Mouse (Mus musculus): ENCODE measurements around the gene Dpf1.

Dpf1 gene

GRCm38 (mm10) chr7:29313572-29314261 lies 10.0 kb downstream of the Dpf1 start:
- DNase-seq = no peak

DNA sequence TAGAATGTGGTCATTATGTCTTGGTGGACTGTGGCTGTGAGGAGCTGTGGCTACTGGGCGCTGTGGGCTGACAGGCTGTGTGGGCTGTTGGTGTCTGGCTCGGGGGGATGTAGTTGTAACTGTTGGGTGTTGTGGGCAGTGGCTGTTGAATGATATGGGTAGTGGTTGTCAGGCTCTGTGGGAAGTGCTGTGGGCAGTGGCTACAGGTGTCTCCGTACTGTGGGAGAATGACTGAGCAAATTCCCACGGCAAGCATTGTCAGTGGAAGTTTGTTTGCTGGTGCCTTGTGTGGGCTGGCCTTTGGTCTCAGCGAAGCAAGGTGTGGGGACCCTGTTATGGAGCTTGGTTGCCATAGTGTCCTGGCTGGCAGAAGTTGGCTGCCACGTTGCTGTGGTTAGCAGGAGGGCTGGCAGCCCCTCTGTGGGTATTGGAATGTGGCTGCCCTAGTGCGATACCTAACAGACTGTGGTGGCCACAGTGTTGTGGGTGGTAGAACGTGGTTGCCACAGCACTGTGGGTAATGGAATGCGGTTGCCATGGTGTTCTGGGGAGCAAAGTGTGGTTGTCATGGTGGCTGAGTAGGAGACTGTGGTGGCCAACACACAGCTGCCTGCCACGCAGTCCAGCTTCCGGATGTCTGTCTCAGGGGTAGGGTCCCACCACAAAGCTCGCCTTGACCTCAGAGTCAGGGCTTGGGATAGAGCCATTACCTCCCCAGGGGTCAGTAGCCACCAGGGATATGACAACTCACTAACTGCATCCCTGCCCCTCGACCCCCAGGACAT lies 11.3 kb downstream of the Dpf1 start:
- DNase-seq = no peak

GRCm38 (mm10) chr7:29316137-29316734 lies 12.5 kb downstream of the Dpf1 start:
- no peak for DNase-seq

DNA sequence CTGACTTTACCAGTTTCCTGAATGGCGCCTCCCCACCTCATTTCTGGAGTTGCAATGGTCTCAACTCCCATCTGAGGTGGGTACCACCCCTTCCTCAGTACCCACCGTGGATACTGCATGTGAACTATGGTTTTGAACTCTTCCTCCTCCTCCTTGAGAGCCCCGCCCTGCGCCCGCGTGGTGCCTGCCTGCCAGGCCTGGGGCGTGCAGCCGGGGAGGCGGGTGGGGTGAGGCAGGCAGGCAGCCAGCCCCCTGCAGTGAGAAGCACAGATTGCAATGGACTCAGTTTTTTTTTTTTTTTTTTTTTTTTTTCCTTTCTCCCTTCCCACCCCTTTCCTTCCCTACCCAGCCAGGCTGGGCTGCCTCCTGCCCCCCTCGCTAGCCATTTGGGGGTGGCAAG lies 13.2 kb downstream of the Dpf1 start:
- peak; percentile 72 for DNase-seq

DNA sequence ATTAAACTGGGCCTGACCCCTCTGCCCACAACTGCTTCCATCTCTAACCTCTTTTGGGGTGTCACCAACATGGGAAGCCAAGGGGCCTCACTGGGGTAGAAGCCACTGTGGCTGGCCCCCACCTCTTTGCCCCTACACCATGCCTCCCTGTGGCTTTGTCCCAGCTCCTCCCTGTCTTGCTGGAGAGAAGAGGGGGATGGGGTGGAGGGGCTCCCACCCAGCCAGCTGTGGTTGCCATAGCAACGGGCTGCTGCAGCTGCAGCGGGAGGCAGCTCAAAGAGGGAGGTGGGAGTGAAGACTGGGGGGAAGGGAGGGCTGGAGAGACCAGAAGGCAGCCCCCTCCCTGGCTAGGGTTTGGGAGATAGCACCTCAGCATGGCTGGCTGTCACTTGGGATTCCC lies 13.8 kb downstream of the Dpf1 start:
- no peak for DNase-seq

DNA sequence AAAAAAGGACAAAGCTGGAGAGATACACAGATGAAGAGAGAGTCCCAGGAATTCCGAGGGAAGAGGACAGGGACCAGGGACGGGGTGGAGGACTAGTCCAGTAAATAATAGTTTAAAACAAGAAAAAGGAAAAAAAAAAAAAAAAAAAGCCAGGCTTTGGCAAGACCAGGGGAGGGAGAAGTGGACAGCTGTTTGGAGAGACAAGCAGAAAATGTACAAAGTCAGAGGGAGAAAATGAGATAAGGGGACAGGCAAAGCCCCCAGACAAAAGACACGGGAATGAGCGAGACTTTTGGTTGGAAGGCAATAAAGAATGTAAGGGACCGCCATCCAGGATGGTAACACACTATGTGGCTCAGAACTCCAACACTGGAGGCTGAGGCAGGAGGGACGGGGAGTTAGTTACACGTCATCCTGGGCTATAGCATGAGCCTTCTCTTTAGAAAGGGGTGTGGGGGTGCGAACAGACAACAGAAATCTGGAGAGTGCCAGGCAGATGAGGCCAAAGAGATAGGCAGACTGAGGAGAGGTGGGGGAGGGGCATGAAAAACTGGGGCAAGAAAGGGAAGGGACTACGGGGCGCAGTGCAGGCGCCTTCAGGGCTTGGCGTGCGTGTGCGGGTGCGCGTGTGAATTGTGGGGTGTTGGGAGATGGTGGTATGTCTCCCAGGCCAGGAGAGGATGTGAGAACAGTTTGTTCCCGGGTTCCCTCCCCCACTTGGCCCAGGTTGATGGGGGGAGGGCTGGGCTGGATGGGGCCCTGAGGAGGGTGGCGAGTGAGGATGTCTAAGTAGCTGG lies 14.6 kb downstream of the Dpf1 start:
- DNase-seq = no peak

GRCm38 (mm10) chr7:29319337-29320307 lies 15.9 kb downstream of the Dpf1 start:
- no peak for DNase-seq

GRCm38 (mm10) chr7:29327087-29327486 lies 23.3 kb downstream of the Dpf1 start:
- no peak for DNase-seq

- DNase-seq = no peak
These were observed 25.2 kb downstream of the Dpf1 start for GRCm38 (mm10) chr7:29328984-29329383.

GRCm38 (mm10) chr7:29334156-29334555 lies 30.4 kb downstream of the Dpf1 start:
- no peak for DNase-seq

DNA sequence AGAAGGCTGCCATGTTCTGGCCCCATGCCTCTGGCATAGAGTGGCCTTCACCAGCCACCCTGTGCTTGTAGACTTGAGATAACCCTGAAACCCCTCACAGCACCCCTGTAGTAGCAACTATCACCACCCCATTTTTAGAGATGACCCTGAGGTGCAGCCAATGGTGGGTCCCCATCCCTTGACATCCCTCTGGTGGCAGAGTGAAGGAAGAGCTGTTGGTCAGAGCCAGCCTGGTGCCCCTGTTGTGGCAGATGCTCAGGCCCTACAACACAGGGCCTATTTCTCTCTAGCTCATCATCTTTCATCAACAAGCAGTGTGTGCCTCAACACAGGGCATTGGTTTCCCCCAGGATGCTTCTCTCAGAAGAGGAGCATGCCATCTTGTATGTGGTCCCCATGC lies 31.5 kb downstream of the Dpf1 start:
- no peak for DNase-seq

DNA sequence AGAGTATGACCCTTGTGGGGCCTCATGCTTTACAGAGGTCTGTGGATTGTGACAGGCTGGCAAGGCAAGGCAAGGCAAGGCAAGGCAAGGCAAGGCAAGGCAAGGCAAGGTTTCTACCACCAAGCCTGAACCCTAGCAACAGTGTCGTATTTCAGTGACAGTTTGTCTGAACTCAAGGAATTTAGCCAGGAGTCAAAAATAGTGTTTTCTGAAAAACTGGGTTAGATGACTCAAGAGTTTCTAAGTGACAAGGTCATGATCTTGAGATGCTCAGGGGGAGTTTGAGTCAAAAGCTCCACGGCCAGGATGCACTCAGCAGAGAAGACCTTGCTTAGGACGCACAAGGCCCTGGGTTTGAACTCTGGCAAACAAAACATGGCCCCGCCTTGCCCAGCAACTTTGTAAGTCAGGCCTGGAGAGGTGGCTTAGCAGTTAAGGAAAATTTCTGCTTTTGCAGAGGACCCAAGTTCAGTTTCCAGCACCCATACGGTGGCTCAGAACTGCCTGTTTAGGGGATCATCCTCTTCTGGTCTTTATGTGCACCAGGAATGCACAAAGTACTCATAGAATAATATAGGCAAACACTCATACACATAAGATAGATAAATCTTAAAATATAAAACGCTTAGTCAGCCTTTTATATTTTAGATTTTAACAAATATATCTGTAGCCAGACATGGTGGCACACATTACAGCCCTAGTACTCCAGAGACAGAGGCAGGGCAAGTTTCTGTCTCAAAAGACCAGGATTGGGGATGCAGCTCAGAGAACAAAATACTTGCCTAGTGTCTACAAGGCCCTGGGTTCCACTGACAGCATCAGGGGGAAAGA lies 32.3 kb downstream of the Dpf1 start:
- no peak for DNase-seq

DNA sequence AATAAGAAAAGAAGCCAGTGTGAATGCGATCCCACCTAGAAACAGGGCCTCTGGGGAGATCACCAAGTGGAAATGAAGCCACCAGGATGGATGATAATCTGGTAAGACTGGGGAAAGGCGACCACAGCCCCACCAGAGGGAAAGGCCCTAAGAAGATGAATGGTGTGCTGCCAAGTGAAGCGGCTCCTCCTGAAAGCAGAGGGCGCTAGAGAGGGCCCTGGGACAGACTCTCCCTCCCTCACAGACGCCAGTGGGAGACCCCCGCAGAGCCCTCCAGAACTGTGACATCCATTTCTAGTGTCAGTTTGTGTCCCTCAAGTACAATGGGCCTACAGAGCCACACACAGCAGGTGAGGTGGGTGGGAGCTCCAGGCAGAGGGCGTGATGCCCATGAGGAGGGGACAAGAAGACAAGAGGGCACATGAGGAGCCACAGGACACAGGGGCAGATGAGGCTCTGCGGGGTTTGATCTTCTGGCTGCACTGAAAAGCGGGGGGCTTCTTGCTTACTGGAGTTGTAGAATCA lies 33.1 kb downstream of the Dpf1 start:
- DNase-seq = no peak

DNA sequence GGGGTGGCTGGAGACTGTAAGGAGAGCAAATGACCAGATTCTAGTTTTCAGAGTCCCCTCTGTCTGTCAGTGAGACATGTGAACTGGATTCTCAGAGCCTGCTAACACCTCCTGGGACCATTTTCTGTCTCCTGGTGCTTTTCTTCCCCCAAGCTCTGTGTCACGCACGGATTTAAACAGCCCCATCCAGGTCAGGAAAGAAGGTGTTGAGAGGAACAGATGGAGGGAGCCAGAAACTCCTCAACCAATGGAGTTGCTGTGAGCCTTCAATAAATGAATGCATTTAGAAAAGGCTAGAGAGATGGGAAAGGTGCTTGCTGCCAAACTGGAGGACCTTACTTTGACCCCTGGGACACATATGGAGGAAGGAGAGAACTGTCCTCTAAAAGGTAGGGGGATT lies 34.0 kb downstream of the Dpf1 start:
- DNase-seq = no peak

GRCm38 (mm10) chr7:29338351-29338919 lies 34.7 kb downstream of the Dpf1 start:
- no peak for DNase-seq

DNA sequence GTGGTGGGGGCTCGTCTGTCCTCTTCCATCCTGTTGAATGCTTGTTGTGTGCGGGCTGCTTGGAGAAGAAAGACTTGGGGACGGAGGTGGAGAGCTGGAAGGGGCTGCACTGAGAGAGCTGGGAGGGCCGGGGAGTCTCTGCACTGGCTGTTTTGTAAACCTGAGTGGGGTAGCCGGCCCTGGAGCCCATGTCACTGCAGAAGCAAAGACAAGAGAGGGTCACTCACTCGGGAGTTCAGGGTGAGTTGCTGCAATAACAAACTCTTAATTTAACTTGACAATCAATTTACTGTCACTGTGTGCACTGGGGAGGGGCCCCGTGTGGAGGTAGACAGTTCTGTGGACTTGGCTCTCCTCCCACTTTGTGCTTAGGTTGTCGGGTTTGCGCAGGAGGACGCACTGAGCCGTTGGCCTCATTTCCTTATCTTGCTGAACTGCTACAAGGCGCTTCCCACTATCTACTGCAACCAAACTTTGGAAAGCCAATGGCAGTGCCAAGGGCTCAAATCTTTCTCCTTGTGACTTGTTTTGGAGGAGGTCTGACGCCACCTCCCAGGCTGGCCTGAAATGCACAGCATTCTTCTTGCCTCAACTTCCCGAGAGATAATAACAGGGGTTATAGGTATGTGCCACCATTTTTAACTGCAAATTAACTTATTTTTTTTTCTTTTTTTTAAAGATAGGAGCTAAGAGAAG lies 35.4 kb downstream of the Dpf1 start:
- DNase-seq = no peak

DNA sequence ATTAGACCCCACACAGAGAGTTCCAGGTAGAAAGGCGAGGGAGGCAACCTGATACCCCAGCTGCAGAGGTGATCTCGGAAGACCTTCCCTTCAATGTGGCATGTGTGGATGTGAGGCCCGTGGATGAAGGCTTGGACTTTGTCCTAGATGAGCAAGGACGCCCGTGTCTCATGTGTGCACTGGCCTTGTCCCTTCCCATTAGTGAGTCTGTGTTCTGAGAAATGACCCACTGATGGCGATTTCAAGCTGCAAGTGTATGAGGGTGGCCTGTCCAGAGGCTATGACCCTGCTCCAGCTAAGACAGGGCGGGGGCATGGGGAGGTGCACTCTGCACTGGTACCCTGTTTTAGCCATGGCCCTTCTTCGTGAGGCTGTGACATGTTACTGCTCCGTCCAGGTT lies 36.5 kb downstream of the Dpf1 start:
- DNase-seq = no peak

GRCm38 (mm10) chr7:29340838-29341237 lies 37.1 kb downstream of the Dpf1 start:
- no peak for DNase-seq

DNA sequence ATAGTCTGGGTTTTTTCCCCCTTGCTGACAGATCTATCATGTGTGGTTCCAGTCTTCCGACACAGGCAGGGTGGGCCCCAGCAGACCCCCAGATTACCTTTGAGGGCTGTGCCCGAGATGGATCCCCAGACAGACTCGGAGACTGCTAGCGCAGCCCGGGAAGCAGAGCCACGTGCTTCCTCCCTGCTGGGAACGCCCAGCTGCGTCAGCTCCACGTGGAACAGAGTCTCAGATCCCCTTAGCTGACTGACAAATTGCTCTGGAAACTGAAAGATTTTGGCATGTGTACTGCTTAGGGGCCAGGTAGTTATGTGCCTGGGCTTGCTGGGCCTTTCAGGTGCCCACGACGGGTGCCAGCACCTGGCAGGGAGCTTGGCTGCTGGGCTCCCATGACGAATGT lies 38.0 kb downstream of the Dpf1 start:
- no peak for DNase-seq

Data from cerebellum, adult 8-10 months (tissue).